Mouse (Mus musculus): ENCODE results near the gene Scp2.
"Not testable (repeated sequence)": the region's sequence is repeated elsewhere in the genome, so short reads cannot be mapped to it uniquely, and the experiment has no call there.

The Scp2 gene

DNA sequence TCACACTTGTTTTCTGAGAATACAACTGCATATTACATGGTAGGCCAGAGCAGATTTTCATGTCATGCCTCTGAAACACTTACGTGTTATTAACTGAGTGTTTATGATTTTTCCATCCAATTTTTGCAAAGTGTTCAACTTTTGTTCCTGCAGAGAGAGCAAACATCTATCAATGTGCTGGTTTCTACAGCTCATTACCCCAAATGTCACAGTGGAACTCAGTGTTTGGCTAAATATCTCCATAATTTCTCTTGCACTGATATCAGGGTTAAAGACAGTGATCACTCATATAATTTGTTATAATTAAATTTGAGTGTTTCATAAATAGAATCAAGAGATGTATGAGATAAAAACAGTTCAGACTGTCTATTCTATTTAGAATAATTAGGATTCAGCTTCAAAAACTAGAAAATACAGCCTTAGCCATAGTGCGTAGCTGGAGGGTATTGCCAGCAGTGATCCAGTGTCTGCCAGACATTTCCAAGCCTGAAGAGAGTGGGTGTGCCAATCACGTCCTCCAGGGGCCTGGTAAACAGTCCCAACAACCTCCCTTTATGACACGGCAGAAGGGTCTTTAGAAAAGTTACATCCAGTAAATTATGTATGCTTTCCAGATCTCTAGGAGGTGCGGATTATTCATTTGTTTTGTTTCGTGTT lies 51.9 kb downstream of the Scp2 start:
- DNase-seq, result no peak

DNA sequence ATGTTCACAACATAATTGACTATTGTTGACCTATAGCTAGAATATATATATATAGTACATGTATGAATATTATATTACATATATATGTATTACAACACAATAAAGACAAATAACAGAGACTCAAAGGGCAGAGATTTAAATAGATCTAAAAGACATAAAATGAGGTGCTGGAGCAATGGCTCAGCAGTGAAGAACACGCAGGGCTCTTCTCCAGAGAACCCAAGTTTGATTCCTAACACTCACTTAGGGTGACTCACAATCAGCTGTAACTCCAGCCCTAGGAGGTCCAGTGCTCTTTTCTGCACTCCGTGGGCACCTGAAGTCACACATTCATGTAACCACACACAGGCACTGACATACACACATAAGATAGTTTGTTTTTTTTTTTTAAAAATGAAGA lies 60.8 kb downstream of the Scp2 start:
- DNase-seq, result no peak

- DNase-seq, result no peak
Measured at GRCm38 (mm10) chr4:108083032-108083735, 61.6 kb downstream of the Scp2 start.

- no peak for DNase-seq
Measured at GRCm38 (mm10) chr4:108082401-108082806, 62.4 kb downstream of the Scp2 start.

- DNase-seq, result no peak
Measured at GRCm38 (mm10) chr4:108080876-108081275, 63.9 kb downstream of the Scp2 start.

DNA sequence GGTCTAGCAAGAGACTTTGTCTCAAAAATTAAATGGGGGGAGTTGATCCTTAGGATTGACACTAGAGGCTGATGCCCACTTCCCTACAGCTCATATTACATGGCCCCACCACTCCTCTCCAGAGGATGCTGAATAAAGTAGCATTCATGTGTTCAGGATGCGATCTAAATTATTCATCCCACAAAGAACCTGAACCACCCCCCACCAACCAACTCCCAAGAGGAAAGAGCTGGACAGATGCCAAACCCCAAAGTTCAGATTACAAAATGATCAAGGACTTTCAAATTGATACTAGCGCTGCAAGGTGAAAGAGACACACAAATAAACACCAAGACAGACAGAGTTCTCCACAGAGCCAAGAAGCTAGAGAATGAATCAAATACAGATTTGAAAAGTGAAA lies 65.0 kb downstream of the Scp2 start:
- DNase-seq, result no peak

- DNase-seq, result not testable (repeated sequence)
Measured at GRCm38 (mm10) chr4:108079191-108079590, 65.6 kb downstream of the Scp2 start.

DNA sequence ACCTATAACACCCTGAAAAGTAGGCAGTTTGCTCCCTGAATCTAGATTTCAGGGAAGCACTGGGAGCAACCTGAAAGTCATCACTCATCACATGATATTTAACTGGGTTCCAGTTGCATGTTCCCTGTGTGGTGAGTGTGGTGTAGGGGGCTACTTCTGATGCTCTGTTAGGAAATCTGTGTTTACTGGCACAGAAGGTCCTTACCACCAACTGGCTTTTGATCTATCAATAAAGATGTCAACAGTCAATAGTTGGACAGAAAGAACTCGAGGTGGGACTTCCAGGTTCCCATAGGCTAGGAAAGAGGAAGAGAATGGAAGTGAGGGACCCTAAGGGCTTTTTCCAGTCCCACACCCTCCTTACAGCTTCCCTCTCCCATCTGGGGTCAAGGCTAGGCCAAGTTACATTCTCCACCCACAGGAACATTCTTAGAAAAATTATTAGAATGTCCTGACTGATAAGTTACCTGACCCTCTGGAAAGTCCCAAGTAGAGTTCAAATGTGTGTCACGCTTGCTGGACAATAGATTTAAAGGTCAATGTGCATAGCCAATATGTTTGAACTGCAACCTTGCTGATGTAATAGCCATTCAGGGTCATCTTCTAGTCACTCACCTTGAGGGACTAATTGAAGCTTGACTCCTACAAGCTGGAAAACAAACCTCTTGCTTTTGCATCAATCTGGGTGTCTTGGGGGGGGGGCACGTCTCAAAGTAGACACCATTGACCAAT lies 67.4 kb downstream of the Scp2 start:
- DNase-seq, result no peak

- DNase-seq, result no peak
Measured at GRCm38 (mm10) chr4:108074204-108074823, 70.5 kb downstream of the Scp2 start.

- no peak for DNase-seq
Measured at GRCm38 (mm10) chr4:108072086-108072485, 72.7 kb downstream of the Scp2 start.

DNA sequence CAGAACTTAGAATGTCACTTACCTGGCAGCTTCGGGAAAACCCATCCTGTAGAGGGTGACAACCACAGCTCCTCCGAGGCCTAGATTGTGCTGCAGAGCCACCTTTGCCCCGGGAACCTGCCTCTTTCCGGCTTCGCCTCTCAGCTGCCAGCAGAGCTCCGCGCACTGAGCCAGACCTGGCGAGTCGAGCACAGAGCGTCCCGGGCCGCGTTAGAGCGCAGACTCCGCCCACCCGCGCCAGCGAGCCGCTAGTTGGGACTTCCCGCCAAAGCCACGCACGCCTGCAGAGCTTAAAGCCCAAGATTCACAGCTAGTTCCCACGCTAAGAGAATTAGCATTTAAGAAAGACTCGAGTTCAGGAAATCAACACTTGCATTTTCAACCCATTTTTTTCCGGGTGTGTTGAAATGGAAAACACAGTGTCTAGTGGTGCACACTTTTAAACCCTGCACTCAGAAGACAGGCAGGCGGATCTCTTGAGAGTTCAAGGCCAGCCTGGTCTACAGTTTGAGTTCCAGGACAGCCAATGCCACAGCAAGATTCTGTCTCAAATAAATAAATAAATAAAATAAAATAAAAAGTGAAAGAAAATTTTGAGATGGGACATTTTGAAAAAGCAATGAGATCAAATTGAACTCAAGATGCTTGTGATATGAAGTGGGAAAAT lies 73.4 kb downstream of the Scp2 start:
- DNase-seq, result peak; percentile 91 to 95

DNA sequence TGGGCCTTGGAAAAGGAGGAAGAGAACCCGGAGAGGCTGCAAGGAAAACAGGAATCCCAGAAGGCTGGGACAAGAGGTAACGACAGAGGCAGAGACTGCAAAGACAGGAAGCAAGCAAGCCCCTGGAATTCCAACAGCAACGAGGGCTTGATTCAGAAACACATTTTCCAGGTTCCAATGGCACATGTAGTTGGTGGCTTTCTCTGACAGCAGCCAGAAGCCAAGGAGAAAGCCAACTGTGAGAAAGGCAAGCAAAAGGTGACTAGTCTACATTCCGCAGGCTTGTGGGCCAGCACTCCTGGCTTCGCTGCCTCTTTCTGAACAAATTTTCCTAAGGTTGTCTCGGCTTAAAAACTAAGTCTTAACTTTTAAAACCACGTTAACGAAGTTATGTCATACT lies 74.1 kb downstream of the Scp2 start:
- no peak for DNase-seq

GRCm38 (mm10) chr4:108070286-108070685 lies 74.5 kb downstream of the Scp2 start:
- no peak for DNase-seq

GRCm38 (mm10) chr4:108068081-108068480 lies 76.7 kb downstream of the Scp2 start:
- DNase-seq, result no peak

GRCm38 (mm10) chr4:108067261-108067660 lies 77.5 kb downstream of the Scp2 start:
- DNase-seq, result no peak

DNA sequence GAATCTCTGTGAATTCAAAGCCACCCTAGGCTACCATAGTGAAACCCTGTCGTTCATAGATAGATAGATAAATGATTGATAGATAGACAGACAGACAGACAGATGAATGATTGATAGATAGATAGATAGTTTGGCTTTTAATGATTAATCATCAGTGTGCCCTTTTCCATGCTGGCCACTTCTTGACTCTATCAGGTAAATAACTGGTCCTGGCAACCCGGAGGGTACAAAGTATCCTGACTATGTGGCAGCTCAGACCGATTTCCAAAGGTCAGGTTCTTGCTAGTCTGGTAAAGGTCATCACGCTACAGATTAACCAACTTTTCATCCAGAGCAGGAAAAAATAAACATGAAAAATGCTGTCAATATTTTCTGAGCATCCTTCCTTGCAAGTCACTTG lies 78.2 kb downstream of the Scp2 start:
- no peak for DNase-seq

- DNase-seq, result no peak
Measured at GRCm38 (mm10) chr4:108065176-108065844, 79.5 kb downstream of the Scp2 start.

DNA sequence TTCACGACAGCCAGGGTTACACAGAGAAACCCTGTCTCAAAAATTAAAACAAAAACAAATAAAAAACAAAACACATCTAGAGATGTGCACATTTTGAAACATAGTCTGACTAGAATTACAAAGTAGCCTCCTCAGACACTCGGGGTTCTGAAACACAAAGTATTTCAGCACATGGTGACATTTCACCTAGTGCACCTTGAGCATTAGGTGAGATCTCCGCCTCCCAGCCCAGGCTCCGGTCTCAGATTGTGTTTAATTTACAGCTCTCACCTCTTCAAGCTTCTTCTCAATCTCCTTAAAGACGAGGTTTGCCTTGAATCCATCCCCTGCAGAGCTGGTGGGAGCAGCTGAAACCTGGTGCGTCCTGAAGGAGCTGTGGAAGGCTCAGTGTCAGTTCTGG lies 81.2 kb downstream of the Scp2 start:
- DNase-seq, result no peak

DNA sequence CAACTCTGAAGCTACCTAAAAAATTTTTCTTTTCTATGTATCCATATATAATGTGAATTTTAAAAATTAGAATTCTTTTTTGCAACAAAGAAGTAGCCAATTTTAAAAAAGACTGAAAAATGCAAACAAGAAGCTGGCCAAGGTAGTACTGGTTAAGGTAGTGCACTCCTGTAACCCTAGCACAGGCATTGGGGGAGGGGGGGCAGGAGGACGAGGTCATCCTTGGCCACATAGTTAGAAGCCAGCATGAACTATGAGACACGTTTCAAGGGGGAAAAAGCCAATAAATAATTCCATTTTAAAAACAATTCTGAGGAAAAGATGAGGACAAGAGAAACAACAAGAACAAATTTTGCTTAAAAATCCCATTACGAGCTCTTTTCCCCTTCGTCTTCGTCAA lies 82.3 kb downstream of the Scp2 start:
- DNase-seq, result no peak

DNA sequence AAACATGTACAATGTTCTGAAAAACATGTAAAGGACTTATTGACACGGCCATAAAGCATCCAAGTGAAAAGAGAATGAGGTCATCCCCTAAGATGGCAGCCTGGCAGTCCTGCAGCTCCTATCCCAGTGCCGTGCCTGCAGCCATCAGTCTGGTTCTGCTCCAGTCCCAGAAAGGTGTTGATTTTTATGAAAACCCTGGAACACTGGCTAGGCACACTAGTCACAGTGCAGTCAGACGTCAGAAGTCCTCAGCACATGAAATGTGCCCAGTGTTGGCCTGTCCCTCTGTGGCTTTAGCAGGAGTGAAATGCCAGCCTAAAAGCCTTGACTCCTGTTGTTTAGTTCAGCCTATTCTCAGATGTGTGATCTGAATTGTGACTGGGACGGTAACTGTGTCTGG lies 84.0 kb downstream of the Scp2 start:
- no peak for DNase-seq

DNA sequence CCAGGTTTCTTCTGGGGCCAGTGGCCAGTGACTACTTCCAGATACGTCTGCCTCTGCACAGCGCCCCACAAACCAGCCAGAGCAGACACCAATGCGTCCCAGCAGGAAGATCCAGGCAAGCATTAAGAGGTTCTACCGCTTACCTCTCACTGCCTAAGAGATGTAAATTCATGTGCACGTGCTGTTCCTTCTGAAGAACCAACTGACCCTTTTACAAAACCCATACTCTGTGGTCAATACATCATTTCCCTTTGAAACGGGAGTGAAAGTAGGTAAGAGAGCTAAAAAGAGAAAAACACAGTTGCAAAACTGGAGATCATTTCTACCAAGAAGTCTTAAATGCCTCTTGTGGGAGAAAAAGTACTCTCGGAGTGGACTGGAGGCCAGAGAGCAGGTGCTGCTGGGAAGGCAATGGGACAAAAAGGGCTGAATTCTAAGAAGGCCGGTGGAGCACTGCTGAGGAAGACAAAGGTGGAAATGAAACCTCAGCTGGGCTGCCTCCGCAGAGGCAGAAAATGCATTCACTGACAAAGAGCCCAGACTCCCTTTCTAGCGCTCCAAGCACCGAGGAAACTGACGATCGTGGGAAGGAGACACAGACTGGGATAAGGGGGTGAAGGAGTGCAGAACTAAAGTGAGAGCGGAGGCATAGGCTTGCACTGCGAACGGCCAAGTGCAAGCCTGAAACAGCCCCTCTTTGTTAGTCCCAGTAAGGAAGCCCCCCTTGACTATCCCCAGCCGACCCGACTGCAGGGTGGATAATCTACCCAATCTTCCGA lies 85.0 kb downstream of the Scp2 start:
- DNase-seq, result no peak

GRCm38 (mm10) chr4:108058166-108058565 lies 86.6 kb downstream of the Scp2 start:
- DNase-seq, result no peak
